ENCODE assay signal across 8 mouse cellular contexts in the genomic region with DNA sequence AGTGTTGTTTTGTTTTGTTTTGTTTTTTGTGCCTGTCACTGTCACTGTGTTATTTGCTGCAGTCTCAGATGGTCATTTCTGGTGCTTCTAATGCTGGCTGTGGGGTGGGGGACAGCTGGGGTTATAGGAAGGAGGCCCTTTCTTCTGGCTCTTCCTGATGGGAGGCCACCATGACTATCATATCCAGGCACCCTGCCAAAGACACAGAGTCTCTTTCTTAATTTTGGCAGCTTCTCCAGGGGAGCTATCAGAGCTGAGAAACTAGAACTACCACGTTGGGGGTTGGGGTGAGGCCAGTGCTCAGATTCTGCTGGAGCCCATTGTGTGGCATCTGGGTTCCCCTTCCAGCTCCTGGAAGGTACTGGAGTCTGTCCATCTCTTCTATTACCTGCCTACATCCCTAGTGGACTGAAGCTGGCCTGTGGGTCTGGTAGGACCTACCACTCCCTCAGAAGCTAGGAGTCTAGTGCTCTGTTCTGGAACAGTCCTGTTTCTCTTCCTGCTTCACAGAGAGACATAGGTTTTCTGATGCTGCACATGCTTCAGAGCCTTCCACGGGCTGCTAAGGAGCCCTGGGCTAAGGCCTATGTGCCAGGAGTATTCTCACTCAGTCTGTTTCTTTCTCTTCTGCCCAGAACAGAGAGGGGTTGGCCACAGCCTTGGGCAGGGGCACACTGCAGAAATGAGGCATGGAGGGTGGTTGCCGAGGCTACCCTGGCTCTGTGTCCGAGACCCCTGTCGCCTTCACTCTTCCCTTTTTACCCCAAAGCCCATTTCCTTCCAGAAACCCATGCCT. TPM values are rescaled to one million over a fixed set of nuclear protein-coding genes. Genes with fewer than 3 reads are reported as not detected.
DNase-seq lines count a peak whose midpoint lies in the region; ATAC-seq and TF ChIP-seq lines count a peak whose summit lies in the region.

No protein-coding gene starts in this region.

- no peak overlapping the region for H3K4me2 ChIP-seq in hindbrain, postnatal 0 days (ENCODE audit: low read depth, low read length)
- H3K4me2 ChIP-seq in hindbrain, embryonic 14.5 days (replicated peaks), result no peak overlapping the region

- H3K9me3 ChIP-seq in hindbrain, postnatal 0 days (ENCODE audit: low read length), result no peaks in the 10 kb centered on the region
- H3K9me3 ChIP-seq in hindbrain, embryonic 14.5 days (ENCODE audit: control insufficient read depth, low read length), result no peaks in the 10 kb centered on the region

- intact Hi-C loops in heart, postnatal 25 days (cut with DNase I), result no loop called here

- 40% methylated on average over 5 of the region's 5 CpGs for WGBS in hindbrain, postnatal 0 days
- WGBS in hindbrain, embryonic 14.5 days, result 65% methylated on average over 5 of the region's 5 CpGs

- H3K27me3 ChIP-seq in hindbrain, postnatal 0 days (ENCODE audit: insufficient read depth, low read length), result no peaks in the 10 kb centered on the region
- H3K27me3 ChIP-seq in hindbrain, embryonic 14.5 days (ENCODE audit: control insufficient read depth, insufficient read depth, low read length), result no peaks in the 10 kb centered on the region

- H3K4me3 ChIP-seq in hindbrain, postnatal 0 days (ENCODE audit: low read length), result no peak overlapping the region
- H3K4me3 ChIP-seq in hindbrain, embryonic 14.5 days (replicated peaks; ENCODE audit: low read length), result no peak overlapping the region

- ATAC-seq in hindbrain, postnatal 0 days, result peak; percentile 56
- ATAC-seq in hindbrain, embryonic 14.5 days (ENCODE audit: low FRiP score), result no peak
- ATAC-seq in erythroblast, adult 5-6 weeks (replicated peaks; ENCODE audit: low FRiP score, poor library complexity, severe bottlenecking), result no peak

- no peaks in the 10 kb centered on the region for H3K36me3 ChIP-seq in hindbrain, postnatal 0 days (ENCODE audit: insufficient read depth, low read length)
- no peaks in the 10 kb centered on the region for H3K36me3 ChIP-seq in hindbrain, embryonic 14.5 days (replicated peaks; ENCODE audit: control insufficient read depth, insufficient read depth)

- H3K27ac ChIP-seq in hindbrain, postnatal 0 days, result peak overlapping the region; percentile 59
- no peak overlapping the region for H3K27ac ChIP-seq in hindbrain, embryonic 14.5 days

- peak; percentile 65 for DNase-seq in hindbrain, postnatal 0 days (ENCODE audit: low spot score)
- no peak for DNase-seq in hindbrain, embryonic 14.5 days (ENCODE audit: low spot score)
- DNase-seq in adrenal gland, postnatal 25 days, result peak; percentile 35
- peak; percentile 53 for DNase-seq in heart, postnatal 25 days (ENCODE audit: low spot score)
- DNase-seq in lung, postnatal 25 days (ENCODE audit: low spot score), result peak; percentile 82
- DNase-seq in thymus, postnatal 10 days (ENCODE audit: low spot score in 2 of 2), result no peak
- DNase-seq in cerebellum, adult 11 months, result no peak

- H3K9ac ChIP-seq in hindbrain, postnatal 0 days (replicated peaks; ENCODE audit: low read length), result no peak overlapping the region
- no peak overlapping the region for H3K9ac ChIP-seq in hindbrain, embryonic 14.5 days

- TF ChIP-seq CTCF in hindbrain, postnatal 0 days (IDR thresholded peaks at IDR 0.05; ENCODE audit: low read depth), result no peak

- peaks cover 23% of the 10 kb centered on the region for H3K4me1 ChIP-seq in hindbrain, postnatal 0 days (ENCODE audit: insufficient read depth, low read length)
- H3K4me1 ChIP-seq in hindbrain, embryonic 14.5 days (replicated peaks; ENCODE audit: control insufficient read depth, insufficient read depth, low read length), result peaks cover 8% of the 10 kb centered on the region; the same call in 1 of the 2 replicates

RNA-seq across cellular contexts. Expression of a gene that starts 10.1 kb away (rescaled TPM):
- 45.9 and 62.4 TPM in 2 replicates for total RNA-seq in hindbrain, postnatal 0 days (2014; rRNA removed)
- polyA plus RNA-seq in hindbrain, postnatal 0 days (2015; fragmentation: Nextera tagmentation; extraction: Ambion mirVana), result 30.8 and 31.5 TPM in 2 replicates
- polyA plus RNA-seq in hindbrain, embryonic 14.5 days (2014; fragmentation: Nextera tagmentation; extraction: Ambion mirVana), result 13.7 and 14.4 TPM in 2 replicates
- 12.0 and 17.0 TPM in 2 replicates for total RNA-seq in adrenal gland, postnatal 25 days (2021)
- 1 to 10 TPM; 7.1 to 8.0 TPM for total RNA-seq in heart, postnatal 25 days (2021)
- 0.42 and 3.5 TPM in 2 replicates for total RNA-seq in erythroblast, adult 5-6 weeks (2015; ENCODE audit: low replicate concordance)
- 1.6 and 2.5 TPM in 2 replicates for total RNA-seq in erythroblast, adult 5-6 weeks (2017; ENCODE audit: low replicate concordance)

RNA-seq across cellular contexts. Expression of a gene that starts 39.4 kb away (rescaled TPM):
- 102 and 117 TPM in 2 replicates for total RNA-seq in hindbrain, postnatal 0 days (2014; rRNA removed)
- polyA plus RNA-seq in hindbrain, postnatal 0 days (2015; fragmentation: Nextera tagmentation; extraction: Ambion mirVana), result 115 and 118 TPM in 2 replicates
- 91.1 and 95.5 TPM in 2 replicates for polyA plus RNA-seq in hindbrain, embryonic 14.5 days (2014; fragmentation: Nextera tagmentation; extraction: Ambion mirVana)
- total RNA-seq in adrenal gland, postnatal 25 days (2021), result 33.9 and 43.4 TPM in 2 replicates
- total RNA-seq in heart, postnatal 25 days (2021), result 10 to 100 TPM; 29.5 to 30.4 TPM
- 5.9 and 7.7 TPM in 2 replicates for total RNA-seq in erythroblast, adult 5-6 weeks (2015; ENCODE audit: low replicate concordance)
- total RNA-seq in erythroblast, adult 5-6 weeks (2017; ENCODE audit: low replicate concordance), result 3.5 and 6.7 TPM in 2 replicates

Comparison
In these comparisons a context has a peak if more than half of its experiments do, and no peak if none do; other contexts are left out.
1. DNase-seq: peak in hindbrain, postnatal 0 days (single experiment), adrenal gland, postnatal 25 days (single experiment), heart, postnatal 25 days (single experiment) and lung, postnatal 25 days (single experiment); none in hindbrain, embryonic 14.5 days (single experiment), thymus, postnatal 10 days (0 of 2) and cerebellum, adult 11 months (single experiment).